Mouse (Mus musculus) gastrocnemius, postnatal 25 days (tissue): ENCODE data around the gene Cyp51. TPM values are rescaled to one million over a fixed set of nuclear protein-coding genes. Genes with fewer than 3 reads are reported as not detected.

Source experiments
- total RNA-seq, 2 experiments: library from RNA; stranded (reverse); gene quantifications; 1 replicate in 1 of 2; 2 replicates in 1 of 2; pipeline ENCODE4 v1.2.3; 2021

Cyp51 gene
- total RNA-seq, 2 experiments from 2014 or later = 2.6 to 2.9 TPM

Other genes with a start within 250 kb of the Cyp51 start
- gene Mterf1a, start 210.8 kb downstream of the Cyp51 start, total RNA-seq = 1 to 10 TPM; 1.3 TPM
- 10 to 100 TPM; 37.2 to 45.0 TPM for gene Akap9, start 176.7 kb downstream of the Cyp51 start, total RNA-seq
- gene Mterf1b, start 87.6 kb upstream of the Cyp51 start, total RNA-seq = 1 to 10 TPM in 1 of 2 experiments, under 1 TPM in 1; 0.77 to 1.4 TPM